Mouse (Mus musculus) lung, postnatal 36 days (tissue): ENCODE data around the gene Ppm1l.

Experiments used
- DNase-seq: peaks from one replicate; pipeline ENCODE4 v3.0.0; 2022; ENCODE audit warnings: mixed read lengths

Ppm1l gene

DNA sequence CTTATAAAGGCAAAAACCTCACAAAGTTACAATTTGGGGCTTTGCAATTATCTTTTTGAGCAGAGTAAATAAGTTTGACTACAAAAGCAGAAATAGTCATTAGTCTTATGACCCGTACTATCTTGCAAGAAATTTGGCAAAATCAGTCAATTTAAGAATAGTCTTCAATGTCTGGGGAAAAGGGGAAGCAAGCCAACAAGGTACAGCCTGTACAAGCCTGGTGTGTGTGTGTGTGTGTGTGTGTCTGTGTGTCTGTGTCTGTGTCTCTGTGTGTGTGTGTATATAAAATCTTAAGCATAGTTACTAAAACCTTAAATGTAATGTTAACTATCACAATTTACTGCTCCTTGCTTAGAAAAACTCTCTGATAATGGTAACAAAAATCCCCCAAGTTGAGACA is 290.3 kb downstream of the Ppm1l start:
- no peak for DNase-seq

- DNase-seq: no peak
These were observed 290.8 kb downstream of the Ppm1l start for GRCm38 (mm10) chr3:69607468-69607867.

- DNase-seq: no peak
These were observed 291.2 kb downstream of the Ppm1l start for GRCm38 (mm10) chr3:69607909-69608308.
